Mouse (Mus musculus): Measurements from ENCODE around the gene Ppp1r1a. TPM values are rescaled to one million over a fixed set of nuclear protein-coding genes. Genes with fewer than 3 reads are reported as not detected.
A peak's percentile ranks its signal among the peaks of the same experiment; 100 is the strongest.

The Ppp1r1a gene
- polyA plus RNA-seq, 1 experiment from 2014 or later, result 0.31 TPM

DNA sequence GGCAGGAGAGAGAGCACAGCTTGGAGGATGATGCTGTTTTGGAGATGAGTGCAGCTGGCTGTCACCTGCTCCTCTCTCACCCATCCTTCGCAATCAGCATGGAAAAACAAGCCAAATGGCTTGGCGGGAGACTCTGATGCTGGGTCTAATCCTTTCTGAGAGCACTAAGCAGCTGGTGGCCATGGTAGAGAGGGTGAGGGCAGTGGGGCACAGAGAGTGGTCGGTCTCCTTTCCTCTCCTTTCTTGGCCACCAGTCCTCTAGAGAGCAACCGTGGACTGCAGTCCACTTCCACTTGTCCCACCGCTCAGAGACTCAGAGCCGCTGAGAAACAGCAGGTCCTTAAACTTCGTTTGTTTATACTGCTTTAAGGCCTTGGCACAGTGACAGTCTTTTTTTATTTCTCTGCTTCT, 24.2 kb downstream of the Ppp1r1a start:
- H3K4me3 ChIP-seq (replicated peaks), result no peak overlapping the region
- no peak overlapping the region for H3K9ac ChIP-seq
- no peak for ATAC-seq (ENCODE audit: low read depth)

DNA sequence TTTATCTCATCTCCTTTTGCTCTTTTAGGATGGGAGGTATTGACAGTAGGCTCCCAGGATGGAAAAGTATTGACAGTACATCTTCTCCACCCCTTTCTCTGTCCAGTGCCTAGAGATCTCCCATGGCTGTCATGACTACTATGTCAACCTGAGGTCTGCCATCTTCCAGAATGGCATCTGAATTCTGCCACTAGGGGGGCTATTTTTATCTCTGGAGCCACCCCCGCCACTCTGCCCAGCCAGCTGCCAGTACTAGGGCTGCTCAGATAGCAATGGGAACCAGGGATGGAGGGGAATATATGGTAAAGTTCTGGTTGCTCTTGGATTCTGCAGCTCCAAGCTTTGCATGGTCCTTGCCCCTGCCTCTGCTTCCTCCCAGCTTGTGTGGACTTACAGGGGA, 26.2 kb downstream of the Ppp1r1a start:
- DNase-seq (no peak), ATAC-seq (ENCODE audit: low read depth) (no peak)
- Histone ChIP-seq H3K27me3 (no peaks in the 10 kb centered on the region; the same call in 1 of the 2 replicates), H3K9ac (no peak overlapping the region), H3K4me3 (replicated peaks) (no peak overlapping the region), H3K9me3 (replicated peaks) (no peaks in the 10 kb centered on the region), H3K27ac (no peak overlapping the region), H3K4me1 (replicated peaks) (peaks cover 8% of the 10 kb centered on the region; the same call in 1 of the 2 replicates), H3K4me2 (no peak overlapping the region), H3K36me3 (no peaks in the 10 kb centered on the region)
- 24% methylated on average over 1 of the region's 1 CpGs for WGBS (ENCODE audit: insufficient replicate concordance)

More for the DNA sequence above, 24.2 kb downstream of the Ppp1r1a start:
- H3K4me1 ChIP-seq (replicated peaks), result peaks cover 8% of the 10 kb centered on the region; the same call in 1 of the 2 replicates
- no peaks in the 10 kb centered on the region for H3K9me3 ChIP-seq (replicated peaks)
- WGBS (ENCODE audit: insufficient replicate concordance), result 15% methylated on average over 7 of the region's 7 CpGs
- H3K36me3 ChIP-seq, result no peaks in the 10 kb centered on the region
- H3K27me3 ChIP-seq, result no peaks in the 10 kb centered on the region; the same call in 1 of the 2 replicates
- H3K4me2 ChIP-seq, result peak overlapping the region; percentile 47; the same call in 1 of the 2 replicates
- DNase-seq, result no peak
- no peak overlapping the region for H3K27ac ChIP-seq

DNA sequence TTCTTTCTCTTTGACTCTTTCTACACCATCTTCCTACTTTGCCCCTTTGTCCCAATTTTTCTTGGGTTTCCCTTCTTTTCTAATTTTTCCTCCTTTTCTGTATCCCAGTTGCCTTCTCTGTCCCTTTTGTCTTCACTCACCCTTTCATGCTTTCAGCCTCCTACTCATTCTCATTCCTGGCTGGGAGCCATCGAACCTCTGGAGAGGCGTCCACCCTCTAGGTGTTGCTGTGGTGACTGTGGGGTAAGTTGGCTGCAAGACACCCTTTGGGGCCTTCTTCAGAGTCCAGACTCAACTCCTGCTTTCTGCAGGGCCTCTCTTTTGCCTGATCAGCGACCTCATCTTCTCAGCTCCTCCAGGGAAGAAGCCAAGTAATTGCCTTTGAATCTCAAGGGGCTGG, 28.5 kb downstream of the Ppp1r1a start:
- 47% methylated on average over 3 of the region's 3 CpGs for WGBS (ENCODE audit: insufficient replicate concordance)
- DNase-seq (no peak), ATAC-seq (ENCODE audit: low read depth) (no peak)
- H3K4me2 ChIP-seq, result no peak overlapping the region
- H3K9ac ChIP-seq, result no peak overlapping the region
- peaks cover 14% of the 10 kb centered on the region for H3K27me3 ChIP-seq
- H3K4me1 ChIP-seq (replicated peaks), result peaks cover 5% of the 10 kb centered on the region; the same call in 1 of the 2 replicates
- no peaks in the 10 kb centered on the region for H3K36me3 ChIP-seq
- no peaks in the 10 kb centered on the region for H3K9me3 ChIP-seq (replicated peaks)
- H3K27ac ChIP-seq, result no peak overlapping the region
- no peak overlapping the region for H3K4me3 ChIP-seq (replicated peaks)

DNA sequence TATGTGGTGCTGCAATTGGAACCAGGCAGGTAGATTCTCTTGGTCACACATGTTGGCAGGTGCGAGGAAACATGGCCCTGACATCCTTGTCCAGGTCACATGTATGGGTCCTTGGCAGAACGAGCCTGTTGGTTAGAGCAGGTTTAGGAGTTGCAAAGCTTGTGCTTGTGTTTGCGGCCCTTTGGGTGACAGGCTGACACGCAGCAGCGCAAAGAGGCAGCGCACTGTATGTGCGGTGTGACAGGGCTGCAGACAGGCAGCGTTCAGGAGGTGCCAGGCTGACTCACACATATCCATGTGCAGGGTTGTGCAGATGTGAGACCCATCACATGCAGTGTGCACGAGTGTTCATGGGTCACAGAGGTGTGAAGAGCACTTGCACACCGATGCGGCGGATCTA, 34.1 kb downstream of the Ppp1r1a start:
- DNase-seq, result no peak
- Histone ChIP-seq H3K9ac (no peak overlapping the region), H3K4me3 (replicated peaks) (no peak overlapping the region)

DNA sequence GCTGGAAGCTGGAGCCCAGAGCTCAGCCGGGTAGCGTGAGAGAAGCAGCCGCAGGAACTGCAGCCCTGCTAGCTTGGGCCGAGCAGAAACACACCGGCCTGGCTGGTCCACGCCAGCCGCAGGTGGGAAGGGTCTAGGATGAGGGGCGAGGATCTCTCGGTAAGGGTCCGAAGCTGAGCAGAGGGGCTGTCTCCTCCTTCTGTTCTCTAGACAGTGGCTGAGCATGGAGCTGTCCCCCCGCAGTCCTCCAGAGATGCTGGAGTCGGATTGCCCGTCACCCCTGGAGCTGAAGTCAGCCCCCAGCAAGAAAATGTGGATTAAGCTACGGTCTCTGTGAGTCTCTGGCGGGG, 34.6 kb downstream of the Ppp1r1a start:
- WGBS (ENCODE audit: insufficient replicate concordance), result 3% methylated on average over 15 of the region's 15 CpGs
- peaks cover 41% of the 10 kb centered on the region for H3K27me3 ChIP-seq

More for the DNA sequence above, 34.1 kb downstream of the Ppp1r1a start:
- Histone ChIP-seq H3K27me3 (peaks cover 41% of the 10 kb centered on the region), H3K36me3 (no peaks in the 10 kb centered on the region), H3K4me1 (replicated peaks) (peaks cover 3% of the 10 kb centered on the region; the same call in 1 of the 2 replicates), H3K27ac (no peak overlapping the region), H3K4me2 (peak overlapping the region; percentile 69), H3K9me3 (replicated peaks) (no peaks in the 10 kb centered on the region)
- no peak for ATAC-seq (ENCODE audit: low read depth)
- 48% methylated on average over 12 of the region's 12 CpGs for WGBS (ENCODE audit: insufficient replicate concordance)

DNA sequence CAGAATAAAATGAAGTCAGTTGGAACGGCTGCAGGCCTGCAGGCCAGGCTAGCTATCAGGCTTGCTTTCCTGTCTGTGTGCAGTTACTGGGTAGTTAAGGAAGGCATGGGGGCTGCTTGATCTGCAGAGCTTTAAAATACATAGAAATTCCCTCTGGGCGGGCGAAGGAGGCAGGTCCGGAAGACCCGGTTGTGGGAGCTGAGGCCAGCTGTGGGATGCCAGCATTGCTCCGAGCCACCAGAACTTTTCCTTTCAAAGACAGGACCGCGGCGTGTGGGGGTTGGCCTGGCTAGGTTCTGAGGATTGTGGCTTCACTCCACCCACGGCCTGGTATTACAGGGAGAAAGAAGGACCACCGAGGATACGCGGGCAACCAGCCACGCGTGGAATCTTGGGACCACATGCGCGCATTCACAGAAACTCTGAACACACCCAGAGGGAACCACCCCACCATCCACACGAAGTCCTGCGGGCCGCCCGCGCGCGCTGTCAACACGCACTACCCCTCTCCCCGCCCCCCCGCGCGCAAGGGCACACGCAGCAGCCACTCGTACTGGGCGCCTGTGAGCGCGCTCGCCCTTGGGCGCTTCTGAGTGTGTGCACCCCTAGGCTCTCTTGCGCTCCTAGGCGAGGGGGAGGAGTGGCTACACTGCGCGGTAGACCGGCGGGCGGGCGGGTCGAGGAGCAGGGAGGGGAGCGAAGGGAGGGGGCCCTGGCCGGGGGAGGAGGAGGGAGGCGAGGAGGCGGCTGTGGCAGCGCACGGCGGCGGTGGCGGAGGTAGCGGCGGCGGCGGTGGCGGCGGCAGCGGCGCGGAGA, 35.2 kb downstream of the Ppp1r1a start, which contains the start of gene Pde1b:
Pde1b (plus strand) TSS at position 600 of the 816 bp plus-strand sequence.
- under 1% methylated on average over 52 of the region's 63 CpGs for WGBS (ENCODE audit: insufficient replicate concordance)
- Histone ChIP-seq H3K36me3 (no peaks in the 10 kb centered on the region), H3K9me3 (replicated peaks) (no peaks in the 10 kb centered on the region), H3K4me1 (replicated peaks) (peaks cover 3% of the 10 kb centered on the region; the same call in 1 of the 2 replicates), H3K4me2 (peak within 1 kb of the TSS; percentile 69), H3K4me3 (replicated peaks) (peak within 1 kb of the TSS; percentile 50), H3K27me3 (peaks cover 41% of the 10 kb centered on the region), H3K27ac (no peak within 1 kb of the TSS), H3K9ac (peak within 1 kb of the TSS; percentile 33)
- ATAC-seq (ENCODE audit: low read depth) (peak; percentile 79), DNase-seq (no peak)

More for the DNA sequence above, 34.6 kb downstream of the Ppp1r1a start:
- H3K4me1 ChIP-seq (replicated peaks), result peaks cover 3% of the 10 kb centered on the region; the same call in 1 of the 2 replicates
- no peaks in the 10 kb centered on the region for H3K9me3 ChIP-seq (replicated peaks)
- ATAC-seq (ENCODE audit: low read depth) (0 out of 2 replicates have a peak, but pooled peaks have one; percentile 23), DNase-seq (no peak)
- no peak overlapping the region; the same call in 1 of the 2 replicates for H3K9ac ChIP-seq
- H3K27ac ChIP-seq, result no peak overlapping the region
- H3K36me3 ChIP-seq, result no peaks in the 10 kb centered on the region
- peak overlapping the region; percentile 50 for H3K4me3 ChIP-seq (replicated peaks)
- peak overlapping the region; percentile 69 for H3K4me2 ChIP-seq

DNA sequence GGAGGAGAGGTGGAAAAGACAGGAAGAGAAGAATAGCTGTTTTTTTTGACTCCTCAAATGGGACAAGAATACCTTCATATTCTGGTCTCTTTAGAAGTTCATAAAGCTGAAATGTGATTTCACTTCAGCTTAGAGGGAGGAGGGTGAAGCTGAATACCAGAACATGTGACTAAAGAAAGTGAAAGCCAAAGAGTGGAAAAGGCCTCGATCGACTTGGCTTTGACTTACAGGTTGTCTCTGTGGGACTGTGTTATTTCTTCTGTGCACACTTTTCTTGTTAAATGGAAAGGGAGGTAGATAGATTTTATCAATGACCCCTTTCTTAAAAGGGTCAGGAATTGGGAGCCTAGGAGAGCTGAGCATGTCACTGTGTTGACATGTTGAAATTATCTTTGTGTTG, 36.6 kb downstream of the Ppp1r1a start:
- H3K27me3 ChIP-seq, result peaks cover 41% of the 10 kb centered on the region
- 55% methylated on average over 2 of the region's 2 CpGs for WGBS (ENCODE audit: insufficient replicate concordance)
- H3K4me2 ChIP-seq, result no peak overlapping the region
- H3K4me3 ChIP-seq (replicated peaks), result no peak overlapping the region
- no peak overlapping the region for H3K27ac ChIP-seq
- ATAC-seq (ENCODE audit: low read depth), result no peak
- peaks cover 3% of the 10 kb centered on the region; the same call in 1 of the 2 replicates for H3K4me1 ChIP-seq (replicated peaks)
- H3K9me3 ChIP-seq (replicated peaks), result no peaks in the 10 kb centered on the region
- no peak for DNase-seq
- H3K9ac ChIP-seq, result no peak overlapping the region
- no peaks in the 10 kb centered on the region for H3K36me3 ChIP-seq

DNA sequence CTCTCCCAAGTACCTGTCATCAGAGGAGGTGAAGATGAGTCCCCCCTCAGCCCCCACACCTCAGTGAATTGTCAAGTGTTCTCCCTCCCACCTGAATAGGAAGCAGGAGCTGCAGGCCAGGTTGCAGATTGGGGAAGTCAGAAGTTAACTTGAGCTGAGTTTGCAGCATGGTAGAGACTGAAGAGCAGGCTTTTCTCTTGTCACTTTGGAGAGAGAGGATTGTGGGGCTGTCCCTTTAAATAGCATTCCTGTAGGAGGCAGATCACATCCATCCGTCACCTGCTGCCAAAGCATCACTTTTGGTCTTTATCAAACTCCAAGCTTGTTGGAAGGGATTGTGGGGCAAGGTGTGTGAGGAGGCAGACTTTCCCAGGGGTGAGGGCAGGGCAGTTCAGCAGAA, 37.1 kb downstream of the Ppp1r1a start:
- ATAC-seq (ENCODE audit: low read depth) (no peak), DNase-seq (no peak)
- no peak overlapping the region for H3K9ac ChIP-seq
- H3K27ac ChIP-seq, result no peak overlapping the region
- H3K9me3 ChIP-seq (replicated peaks), result no peaks in the 10 kb centered on the region
- H3K4me3 ChIP-seq (replicated peaks), result no peak overlapping the region
- peaks cover 41% of the 10 kb centered on the region for H3K27me3 ChIP-seq
- no peak overlapping the region for H3K4me2 ChIP-seq
- 42% methylated on average over 1 of the region's 1 CpGs for WGBS (ENCODE audit: insufficient replicate concordance)
- peaks cover 3% of the 10 kb centered on the region; the same call in 1 of the 2 replicates for H3K4me1 ChIP-seq (replicated peaks)
- H3K36me3 ChIP-seq, result no peaks in the 10 kb centered on the region

DNA sequence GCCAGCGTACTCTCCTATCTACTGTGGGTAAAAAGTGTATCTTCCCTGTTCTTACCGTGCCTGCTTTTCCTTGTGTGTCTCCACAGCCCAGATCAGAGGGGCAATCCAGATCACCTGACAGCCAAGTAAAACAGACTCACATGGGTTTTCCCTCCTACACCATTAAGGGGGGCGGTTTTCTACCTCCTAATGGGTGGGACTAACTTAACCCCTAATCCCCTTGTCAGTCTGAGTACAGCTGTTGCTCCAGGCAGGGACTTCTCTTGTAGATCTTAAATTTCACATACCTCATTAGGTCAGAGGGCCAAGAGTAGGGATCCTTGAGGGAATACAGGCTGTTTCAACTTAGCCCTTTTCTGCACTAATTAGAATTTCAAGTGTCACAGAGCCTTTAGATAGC, 39.6 kb downstream of the Ppp1r1a start:
- H3K4me1 ChIP-seq (replicated peaks), result peaks cover 1% of the 10 kb centered on the region; the same call in 1 of the 2 replicates
- no peak overlapping the region for H3K27ac ChIP-seq
- no peak overlapping the region for H3K4me2 ChIP-seq
- no peak overlapping the region for H3K4me3 ChIP-seq (replicated peaks)
- 60% methylated on average over 3 of the region's 3 CpGs for WGBS (ENCODE audit: insufficient replicate concordance)
- no peak for DNase-seq
- no peaks in the 10 kb centered on the region for H3K9me3 ChIP-seq (replicated peaks)
- no peaks in the 10 kb centered on the region for H3K36me3 ChIP-seq
- no peak for ATAC-seq (ENCODE audit: low read depth)
- peaks cover 16% of the 10 kb centered on the region for H3K27me3 ChIP-seq
- H3K9ac ChIP-seq, result no peak overlapping the region

DNA sequence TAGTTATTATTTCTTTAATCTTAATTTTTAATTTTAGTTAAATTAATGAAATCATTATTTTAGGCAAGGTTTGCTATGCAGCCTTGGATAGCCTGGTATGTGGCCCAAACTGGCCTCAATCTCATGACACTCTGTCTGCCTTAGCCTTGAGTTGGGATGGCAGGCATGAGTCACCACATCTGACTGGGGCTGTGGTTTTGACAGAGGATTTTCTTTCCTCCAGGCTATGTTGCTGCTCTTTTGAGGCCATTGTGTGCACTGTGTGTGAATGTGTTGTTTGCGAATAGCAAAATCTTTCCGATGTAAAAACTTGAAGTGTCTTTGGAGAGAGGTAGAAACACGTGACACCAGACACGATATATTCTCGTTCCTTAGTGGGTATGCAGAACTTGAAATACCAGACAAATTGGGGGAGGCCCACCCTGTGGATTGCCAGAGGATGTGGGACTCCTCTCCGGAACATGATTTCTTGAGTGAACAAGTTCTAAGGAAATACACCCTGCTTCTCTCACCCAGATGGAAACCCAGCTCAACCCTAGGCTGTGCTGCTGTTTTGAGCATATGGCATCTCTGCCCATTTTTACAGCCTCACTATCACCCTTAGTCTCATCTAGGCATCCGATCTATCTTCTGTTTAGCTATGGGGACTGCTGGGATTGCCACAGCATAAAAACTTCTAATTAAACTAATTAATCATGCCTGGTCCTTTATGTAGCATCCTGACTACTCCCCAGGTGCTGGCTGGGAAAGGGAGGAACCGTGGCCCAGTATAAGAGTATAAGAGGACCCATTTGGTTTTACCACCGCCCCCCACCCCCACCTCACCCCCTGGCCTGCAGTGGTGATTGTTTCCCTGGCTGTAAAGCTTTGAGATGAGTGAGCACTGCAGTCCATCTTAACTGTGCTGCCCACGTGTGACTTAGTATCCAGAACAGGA, 41.3 kb downstream of the Ppp1r1a start:
- Histone ChIP-seq H3K4me1 (replicated peaks) (no peaks in the 10 kb centered on the region), H3K4me2 (no peak overlapping the region), H3K27me3 (no peaks in the 10 kb centered on the region), H3K9ac (no peak overlapping the region), H3K27ac (no peak overlapping the region), H3K36me3 (no peaks in the 10 kb centered on the region), H3K9me3 (replicated peaks) (no peaks in the 10 kb centered on the region), H3K4me3 (replicated peaks) (no peak overlapping the region)
- DNase-seq (no peak), ATAC-seq (ENCODE audit: low read depth) (no peak)
- WGBS (ENCODE audit: insufficient replicate concordance), result 69% methylated on average over 10 of the region's 10 CpGs

DNA sequence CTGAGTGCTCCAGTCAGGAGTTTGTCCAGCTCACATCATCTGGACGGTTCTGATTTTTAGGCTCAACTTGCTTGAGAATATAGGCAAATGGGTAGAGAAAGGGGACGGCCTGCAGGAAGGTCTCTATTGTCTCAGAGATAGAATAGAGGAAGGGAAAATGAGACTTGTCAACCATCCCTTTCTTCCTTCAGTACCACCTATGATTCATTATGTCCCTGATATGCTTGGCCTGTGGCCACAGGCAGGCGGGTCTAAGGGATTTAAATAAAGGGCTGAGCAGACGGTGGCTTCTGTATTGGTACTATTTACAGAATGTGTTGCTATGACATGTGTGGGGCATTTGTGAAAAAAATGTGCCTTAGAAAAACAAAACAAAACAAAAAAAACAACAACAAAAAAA, 49.5 kb downstream of the Ppp1r1a start:
- no peak overlapping the region for H3K4me2 ChIP-seq
- no peak for DNase-seq
- 56% methylated on average over 4 of the region's 4 CpGs for WGBS (ENCODE audit: insufficient replicate concordance)
- no peaks in the 10 kb centered on the region for H3K4me1 ChIP-seq (replicated peaks)
- H3K27ac ChIP-seq, result no peak overlapping the region
- ATAC-seq (ENCODE audit: low read depth), result no peak
- H3K9ac ChIP-seq, result no peak overlapping the region
- no peaks in the 10 kb centered on the region for H3K36me3 ChIP-seq
- no peaks in the 10 kb centered on the region for H3K27me3 ChIP-seq
- no peak overlapping the region for H3K4me3 ChIP-seq (replicated peaks)
- H3K9me3 ChIP-seq (replicated peaks), result no peaks in the 10 kb centered on the region
